Mouse (Mus musculus) adrenal gland, postnatal 25 days (tissue): ENCODE measurements at regions not wholly inside any gene's neighbourhood (a gene's known extent, or its start where the extent isn't known, plus 50 kb on each side); places are given as distances from the start of the nearest gene placed in this dataset.

ENCODE experiments used
- DNase-seq: peaks from one replicate; pipeline ENCODE4 v3.0.0; 2021; ENCODE audit warnings: mixed read lengths

DNA sequence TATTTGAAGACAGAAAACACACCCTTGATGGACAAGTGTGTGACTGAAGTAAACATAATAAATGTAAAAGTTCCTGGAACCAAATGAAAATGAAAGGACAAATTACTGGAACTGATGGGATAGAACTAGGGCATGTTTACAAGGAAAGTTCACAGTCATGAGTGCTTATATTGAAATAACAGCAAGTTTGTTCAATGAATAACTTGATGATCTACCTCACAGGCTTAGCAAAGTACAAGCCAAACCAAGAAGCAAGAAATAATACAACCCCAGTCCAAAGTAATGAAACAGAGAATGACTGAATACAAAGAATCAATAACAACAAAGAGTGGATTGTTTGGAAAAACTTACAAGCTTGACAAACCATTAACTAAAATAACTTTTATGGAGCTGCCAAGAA is 56.2 kb downstream of the Gm379 start:
- DNase-seq: no peak

- DNase-seq: no peak
These were observed 64.7 kb downstream of the Gm379 start for GRCm38 (mm10) chrX:108599906-108600468.

GRCm38 (mm10) chrX:108561977-108562376 is 102.7 kb downstream of the Gm379 start:
- DNase-seq: no peak

- no peak for DNase-seq
These were observed 121.5 kb downstream of the Gm379 start for GRCm38 (mm10) chrX:108543149-108543548.

GRCm38 (mm10) chrX:108541410-108541809 is 123.3 kb downstream of the Gm379 start:
- DNase-seq: no peak

DNA sequence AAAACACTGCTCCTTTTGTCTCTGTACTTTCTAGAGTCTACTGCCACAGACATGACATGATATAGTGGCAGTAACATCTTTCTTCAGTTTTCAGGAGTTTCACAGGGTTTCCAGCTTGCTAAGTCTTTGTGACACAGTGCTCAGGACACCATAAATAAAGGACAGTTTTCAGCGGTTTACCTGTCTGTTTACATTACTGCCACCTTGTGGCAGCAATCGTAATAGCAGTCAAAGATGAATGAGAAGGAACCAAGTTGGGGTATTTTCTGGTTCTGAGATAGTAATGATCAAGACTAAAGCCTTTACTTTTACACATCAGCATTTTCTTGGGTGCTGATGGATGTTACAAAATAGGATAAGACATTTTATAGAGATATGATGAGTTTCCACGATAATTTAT is 127.7 kb downstream of the Gm379 start:
- peak; percentile 0 for DNase-seq
